Mouse (Mus musculus): ENCODE measurements around the gene Raver2. TPM values are rescaled to one million over a fixed set of nuclear protein-coding genes. Genes with fewer than 3 reads are reported as not detected.
A peak's percentile ranks its signal among the peaks of the same experiment; 100 is the strongest.
"Not testable (repeated sequence)": the region's sequence is repeated elsewhere in the genome, so short reads cannot be mapped to it uniquely, and the experiment has no call there.

The Raver2 gene
- polyA plus RNA-seq, 1 experiment from 2014 or later, result 12.2 TPM

GRCm38 (mm10) chr4:101082176-101082888 is 13.5 kb downstream of the Raver2 start:
- Histone ChIP-seq H3K27ac (replicated peaks; ENCODE audit: low read depth, low read length) (no peak overlapping the region; the same call in 1 of the 2 replicates), H3K36me3 (ENCODE audit: control insufficient read depth, insufficient read depth, low read length) (no peaks in the 10 kb centered on the region), H3K27me3 (ENCODE audit: control insufficient read depth, insufficient read depth, low read length) (no peaks in the 10 kb centered on the region), H3K9ac (ENCODE audit: low read length) (no peak overlapping the region), H3K9me3 (ENCODE audit: control insufficient read depth, low read length) (no peaks in the 10 kb centered on the region), H3K4me3 (ENCODE audit: low read depth, low read length) (no peak overlapping the region), H3K4me2 (ENCODE audit: low read depth, severe bottlenecking) (no peak overlapping the region), H3K4me1 (ENCODE audit: control insufficient read depth, insufficient read depth, low read length) (0 out of 2 replicates have a peak, but pooled peaks cover 2% of the 10 kb centered on the region)
- WGBS, result 40% methylated on average over 17 of the region's 17 CpGs
- no peak for ATAC-seq (ENCODE audit: insufficient number of reproducible peaks, low FRiP score, low TSS enrichment, low read depth)
- DNase-seq (ENCODE audit: low spot score), result peak; percentile 30

GRCm38 (mm10) chr4:101084863-101085262 is 16.1 kb downstream of the Raver2 start:
- no peak for ATAC-seq (ENCODE audit: insufficient number of reproducible peaks, low FRiP score, low TSS enrichment, low read depth)

DNA sequence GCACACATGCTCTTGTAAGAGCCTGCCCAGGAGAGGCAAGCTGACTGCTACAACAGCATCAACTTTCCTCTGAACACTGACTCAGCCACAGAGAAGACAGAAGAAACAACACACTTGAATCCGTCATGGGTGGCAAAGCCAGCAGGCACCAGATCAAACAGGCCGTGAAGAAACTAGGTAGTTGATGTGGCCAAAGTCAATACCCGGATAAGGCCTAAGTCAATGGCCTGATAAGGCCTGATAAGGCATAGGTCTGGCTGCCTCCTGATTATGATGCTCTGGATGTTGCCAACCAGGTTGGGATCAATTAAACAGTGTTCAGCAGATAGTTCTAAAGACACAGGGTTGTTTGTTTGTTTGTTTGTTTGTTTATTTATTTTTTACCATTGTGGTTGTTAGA is 17.3 kb downstream of the Raver2 start:
- H3K4me1 ChIP-seq (ENCODE audit: control insufficient read depth, insufficient read depth, low read length), result 0 out of 2 replicates have a peak, but pooled peaks cover 2% of the 10 kb centered on the region
- no peaks in the 10 kb centered on the region for H3K9me3 ChIP-seq (ENCODE audit: control insufficient read depth, low read length)
- no peak overlapping the region for H3K27ac ChIP-seq (replicated peaks; ENCODE audit: low read depth, low read length)
- no peak overlapping the region for H3K9ac ChIP-seq (ENCODE audit: low read length)
- WGBS, result 92% methylated on average over 3 of the region's 3 CpGs
- no peaks in the 10 kb centered on the region for H3K36me3 ChIP-seq (ENCODE audit: control insufficient read depth, insufficient read depth, low read length)
- ATAC-seq (ENCODE audit: insufficient number of reproducible peaks, low FRiP score, low TSS enrichment, low read depth) (no peak), DNase-seq (ENCODE audit: low spot score) (no peak)
- no peak overlapping the region for H3K4me3 ChIP-seq (ENCODE audit: low read depth, low read length)
- no peaks in the 10 kb centered on the region for H3K27me3 ChIP-seq (ENCODE audit: control insufficient read depth, insufficient read depth, low read length)
- H3K4me2 ChIP-seq (ENCODE audit: low read depth, severe bottlenecking), result no peak overlapping the region

More at GRCm38 (mm10) chr4:101084863-101085262, 16.1 kb downstream of the Raver2 start:
- no peak for DNase-seq (ENCODE audit: low spot score)
- 86% methylated on average over 4 of the region's 4 CpGs for WGBS
- no peak overlapping the region for H3K4me3 ChIP-seq (ENCODE audit: low read depth, low read length)
- H3K4me2 ChIP-seq (ENCODE audit: low read depth, severe bottlenecking), result no peak overlapping the region
- no peak overlapping the region for H3K27ac ChIP-seq (replicated peaks; ENCODE audit: low read depth, low read length)
- 0 out of 2 replicates have a peak, but pooled peaks cover 2% of the 10 kb centered on the region for H3K4me1 ChIP-seq (ENCODE audit: control insufficient read depth, insufficient read depth, low read length)
- H3K36me3 ChIP-seq (ENCODE audit: control insufficient read depth, insufficient read depth, low read length), result no peaks in the 10 kb centered on the region
- no peak overlapping the region for H3K9ac ChIP-seq (ENCODE audit: low read length)
- no peaks in the 10 kb centered on the region for H3K9me3 ChIP-seq (ENCODE audit: control insufficient read depth, low read length)
- no peaks in the 10 kb centered on the region for H3K27me3 ChIP-seq (ENCODE audit: control insufficient read depth, insufficient read depth, low read length)

DNA sequence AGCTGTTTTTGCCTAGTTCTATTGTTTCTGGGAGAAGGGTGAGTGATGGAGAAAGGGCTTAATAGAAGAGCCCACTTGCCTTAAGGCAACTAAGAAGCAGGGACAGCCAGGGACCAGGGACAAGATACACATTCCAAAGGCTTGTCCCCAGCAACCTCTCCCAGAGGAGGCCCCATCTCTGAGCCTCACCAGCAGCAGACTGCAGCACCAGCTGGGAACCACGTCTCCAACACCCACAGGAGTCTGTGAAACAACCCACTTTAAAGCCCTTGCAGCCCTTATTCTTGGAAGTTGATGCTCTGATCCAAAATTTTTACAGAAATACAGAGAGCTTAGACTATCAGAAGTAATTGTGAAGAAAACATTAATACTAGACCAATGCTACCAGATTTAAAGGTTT is 18.9 kb downstream of the Raver2 start:
- DNase-seq (ENCODE audit: low spot score) (no peak), ATAC-seq (ENCODE audit: insufficient number of reproducible peaks, low FRiP score, low TSS enrichment, low read depth) (no peak)
- Histone ChIP-seq H3K4me1 (ENCODE audit: control insufficient read depth, insufficient read depth, low read length) (no peaks in the 10 kb centered on the region), H3K27ac (replicated peaks; ENCODE audit: low read depth, low read length) (no peak overlapping the region), H3K27me3 (ENCODE audit: control insufficient read depth, insufficient read depth, low read length) (no peaks in the 10 kb centered on the region), H3K36me3 (ENCODE audit: control insufficient read depth, insufficient read depth, low read length) (no peaks in the 10 kb centered on the region), H3K4me2 (ENCODE audit: low read depth, severe bottlenecking) (no peak overlapping the region), H3K4me3 (ENCODE audit: low read depth, low read length) (no peak overlapping the region), H3K9ac (ENCODE audit: low read length) (no peak overlapping the region; the same call in 1 of the 2 replicates), H3K9me3 (ENCODE audit: control insufficient read depth, low read length) (no peaks in the 10 kb centered on the region)
- WGBS, result 59% methylated on average over 1 of the region's 1 CpGs

DNA sequence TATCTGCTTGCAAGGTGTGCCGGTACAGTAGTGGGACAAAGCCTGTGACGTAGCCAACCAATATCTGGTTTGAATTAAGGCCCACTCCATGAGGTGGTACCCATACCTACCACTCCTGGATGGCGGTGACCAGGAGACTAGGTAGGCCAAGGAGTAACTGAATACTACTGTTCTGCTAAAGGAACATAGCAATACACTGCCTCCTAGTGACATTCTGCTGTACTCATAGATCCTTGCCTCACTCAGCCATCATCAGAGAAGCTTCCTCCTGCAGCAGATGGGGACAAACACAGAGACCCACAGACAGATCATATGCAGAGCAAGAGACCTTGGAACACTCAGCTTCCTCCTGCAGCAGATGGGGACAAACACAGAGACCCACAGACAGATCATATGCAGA is 21.8 kb downstream of the Raver2 start:
- WGBS, result 90% methylated on average over 3 of the region's 3 CpGs
- not testable (repeated sequence) for ATAC-seq (ENCODE audit: insufficient number of reproducible peaks, low FRiP score, low TSS enrichment, low read depth)

GRCm38 (mm10) chr4:101093292-101093691 is 24.5 kb downstream of the Raver2 start:
- DNase-seq (ENCODE audit: low spot score), result no peak
- 74% methylated on average over 10 of the region's 10 CpGs for WGBS
- no peaks in the 10 kb centered on the region for H3K4me1 ChIP-seq (ENCODE audit: control insufficient read depth, insufficient read depth, low read length)
- H3K9ac ChIP-seq (ENCODE audit: low read length), result no peak overlapping the region
- H3K27me3 ChIP-seq (ENCODE audit: control insufficient read depth, insufficient read depth, low read length), result no peaks in the 10 kb centered on the region
- H3K9me3 ChIP-seq (ENCODE audit: control insufficient read depth, low read length), result no peaks in the 10 kb centered on the region
- H3K36me3 ChIP-seq (ENCODE audit: control insufficient read depth, insufficient read depth, low read length), result no peaks in the 10 kb centered on the region
- H3K4me2 ChIP-seq (ENCODE audit: low read depth, severe bottlenecking), result no peak overlapping the region
- ATAC-seq (ENCODE audit: insufficient number of reproducible peaks, low FRiP score, low TSS enrichment, low read depth), result no peak
- no peak overlapping the region for H3K27ac ChIP-seq (replicated peaks; ENCODE audit: low read depth, low read length)
- H3K4me3 ChIP-seq (ENCODE audit: low read depth, low read length), result no peak overlapping the region

More for the DNA sequence above, 21.8 kb downstream of the Raver2 start:
- H3K27me3 ChIP-seq (ENCODE audit: control insufficient read depth, insufficient read depth, low read length); H3K4me2 ChIP-seq (ENCODE audit: low read depth, severe bottlenecking); DNase-seq (ENCODE audit: low spot score); H3K4me3 ChIP-seq (ENCODE audit: low read depth, low read length); H3K9me3 ChIP-seq (ENCODE audit: control insufficient read depth, low read length); H3K4me1 ChIP-seq (ENCODE audit: control insufficient read depth, insufficient read depth, low read length); H3K27ac ChIP-seq (replicated peaks; ENCODE audit: low read depth, low read length); H3K36me3 ChIP-seq (ENCODE audit: control insufficient read depth, insufficient read depth, low read length); H3K9ac ChIP-seq (ENCODE audit: low read length): not testable (repeated sequence)

- no peak overlapping the region for H3K9ac ChIP-seq (ENCODE audit: low read length)
- no peak overlapping the region for H3K4me3 ChIP-seq (ENCODE audit: low read depth, low read length)
- no peak overlapping the region for H3K27ac ChIP-seq (replicated peaks; ENCODE audit: low read depth, low read length)
- peaks cover 2% of the 10 kb centered on the region; the same call in 1 of the 2 replicates for H3K36me3 ChIP-seq (ENCODE audit: control insufficient read depth, insufficient read depth, low read length)
- H3K27me3 ChIP-seq (ENCODE audit: control insufficient read depth, insufficient read depth, low read length), result no peaks in the 10 kb centered on the region
- no peaks in the 10 kb centered on the region; the same call in 1 of the 2 replicates for H3K4me1 ChIP-seq (ENCODE audit: control insufficient read depth, insufficient read depth, low read length)
- no peak for ATAC-seq (ENCODE audit: insufficient number of reproducible peaks, low FRiP score, low TSS enrichment, low read depth)
- no peak overlapping the region for H3K4me2 ChIP-seq (ENCODE audit: low read depth, severe bottlenecking)
- DNase-seq (ENCODE audit: low spot score), result no peak
- WGBS, result 84% methylated on average over 12 of the region's 12 CpGs
- H3K9me3 ChIP-seq (ENCODE audit: control insufficient read depth, low read length), result no peaks in the 10 kb centered on the region; the same call in 1 of the 2 replicates
Measured at GRCm38 (mm10) chr4:101107122-101107521, 38.3 kb downstream of the Raver2 start.

DNA sequence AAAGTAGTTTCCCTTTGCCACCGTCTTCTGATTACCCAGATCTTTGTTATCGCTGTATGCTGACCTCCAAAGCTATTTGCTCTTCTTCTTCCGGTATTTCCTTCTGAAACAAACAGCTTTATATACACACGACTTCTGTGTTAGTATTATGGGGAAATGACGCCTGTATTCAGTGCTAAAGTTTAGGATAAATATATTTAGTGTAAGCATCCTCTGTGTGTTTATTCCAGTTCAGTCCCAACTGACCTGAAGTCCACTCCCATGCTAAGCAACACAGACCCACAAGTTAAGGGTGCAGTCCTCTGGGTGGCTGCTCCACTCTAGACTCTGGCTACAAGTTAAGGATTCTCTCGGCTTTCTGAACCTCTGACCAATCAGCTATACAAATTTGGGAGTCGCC is 52.2 kb downstream of the Raver2 start:
- no peaks in the 10 kb centered on the region for H3K4me1 ChIP-seq (ENCODE audit: control insufficient read depth, insufficient read depth, low read length)
- no peaks in the 10 kb centered on the region for H3K27me3 ChIP-seq (ENCODE audit: control insufficient read depth, insufficient read depth, low read length)
- H3K27ac ChIP-seq (replicated peaks; ENCODE audit: low read depth, low read length), result no peak overlapping the region
- H3K9me3 ChIP-seq (ENCODE audit: control insufficient read depth, low read length), result no peaks in the 10 kb centered on the region
- H3K9ac ChIP-seq (ENCODE audit: low read length), result no peak overlapping the region
- H3K36me3 ChIP-seq (ENCODE audit: control insufficient read depth, insufficient read depth, low read length), result no peaks in the 10 kb centered on the region
- 95% methylated on average over 7 of the region's 7 CpGs for WGBS
- ATAC-seq (ENCODE audit: insufficient number of reproducible peaks, low FRiP score, low TSS enrichment, low read depth) (no peak), DNase-seq (ENCODE audit: low spot score) (no peak)
- H3K4me3 ChIP-seq (ENCODE audit: low read depth, low read length), result no peak overlapping the region
- H3K4me2 ChIP-seq (ENCODE audit: low read depth, severe bottlenecking), result no peak overlapping the region

Data from limb, embryonic 11.5 days (tissue).